Mouse (Mus musculus) E14TG2a.4 (cell line): ENCODE measurements at regions not wholly inside any gene's neighbourhood (a gene's known extent, or its start where the extent isn't known, plus 50 kb on each side); places are given as distances from the start of the nearest gene placed in this dataset.

Source experiments
- CTCF ChIP-seq: conservative IDR thresholded peaks from 2 replicates; pipeline ENCODE4 v1.5.1; 2014; ENCODE audit warnings: low read length
- POU5F1 ChIP-seq: IDR thresholded peaks from 2 replicates; pipeline ENCODE4 v1.6.1; 2014; ENCODE audit warnings: low read length, borderline replicate concordance

DNA sequence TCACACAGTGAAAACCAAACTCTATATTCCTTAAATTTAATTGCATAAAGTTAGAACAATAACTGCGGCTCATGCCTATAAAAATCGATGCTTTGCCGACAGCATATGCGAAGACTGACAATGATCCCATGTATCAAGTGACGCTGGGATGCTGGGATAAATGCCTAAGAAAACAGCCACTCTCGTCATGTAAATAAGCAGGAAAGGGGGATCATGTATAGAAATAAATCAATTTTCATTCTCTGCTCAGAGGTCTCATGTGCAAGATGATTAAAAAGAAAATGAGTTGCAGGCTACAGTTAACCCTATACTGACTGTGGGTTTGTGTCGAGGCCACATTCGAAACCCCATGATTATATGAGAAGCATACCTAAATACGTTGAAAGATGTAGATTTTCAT is 411.2 kb downstream of the Rnd3 start:
- no peak for TF ChIP-seq CTCF
- TF ChIP-seq POU5F1 = no peak
